Mouse (Mus musculus) thymus, postnatal 10 days (tissue): ENCODE measurements around the gene Ins2.

ENCODE experiments used
- DNase-seq, 2 experiments: peaks; one replicate each; pipeline ENCODE4 v3.0.0; 2021; ENCODE audit warnings: low spot score in 2 of 2

The Ins2 gene

GRCm38 (mm10) chr7:142664465-142665029 lies 78.6 kb downstream of the Ins2 start:
- no peak for DNase-seq

- DNase-seq = no peak
These were observed 79.2 kb downstream of the Ins2 start for GRCm38 (mm10) chr7:142663931-142664421.

GRCm38 (mm10) chr7:142663151-142663550 lies 80.0 kb downstream of the Ins2 start:
- DNase-seq = no peak

- no peak for DNase-seq
These were observed 81.4 kb downstream of the Ins2 start for GRCm38 (mm10) chr7:142661811-142662210.

- DNase-seq = no peak
These were observed 82.1 kb downstream of the Ins2 start for GRCm38 (mm10) chr7:142661046-142661445.

- DNase-seq = no peak
These were observed 82.6 kb downstream of the Ins2 start for GRCm38 (mm10) chr7:142660651-142660945.

- no peak for DNase-seq
These were observed 83.2 kb downstream of the Ins2 start for GRCm38 (mm10) chr7:142659767-142660650.

- no peak for DNase-seq
These were observed 84.0 kb downstream of the Ins2 start for GRCm38 (mm10) chr7:142659181-142659681.

GRCm38 (mm10) chr7:142658681-142659180 lies 84.5 kb downstream of the Ins2 start:
- no peak for DNase-seq

GRCm38 (mm10) chr7:142657821-142658614 lies 85.2 kb downstream of the Ins2 start:
- no peak for DNase-seq

GRCm38 (mm10) chr7:142657341-142657791 lies 85.8 kb downstream of the Ins2 start:
- no peak for DNase-seq

GRCm38 (mm10) chr7:142656055-142656454 lies 87.1 kb downstream of the Ins2 start:
- no peak for DNase-seq

- DNase-seq = no peak
These were observed 87.5 kb downstream of the Ins2 start for GRCm38 (mm10) chr7:142655633-142656032.

GRCm38 (mm10) chr7:142653726-142654125 lies 89.5 kb downstream of the Ins2 start:
- DNase-seq = no peak

GRCm38 (mm10) chr7:142646676-142647075 lies 96.5 kb downstream of the Ins2 start:
- no peak for DNase-seq

- no peak for DNase-seq
These were observed 98.1 kb downstream of the Ins2 start for GRCm38 (mm10) chr7:142645045-142645444.

- DNase-seq = no peak
These were observed 107.0 kb downstream of the Ins2 start for GRCm38 (mm10) chr7:142636178-142636577.

GRCm38 (mm10) chr7:142630691-142631090 lies 112.5 kb downstream of the Ins2 start:
- no peak for DNase-seq

- no peak for DNase-seq
These were observed 113.4 kb downstream of the Ins2 start for GRCm38 (mm10) chr7:142629806-142630205.
